Mouse (Mus musculus) CD4-positive, CD25-positive, alpha-beta regulatory T cell, adult 2 months (primary cell): ENCODE measurements around the gene Gpr3.

Source experiments
- DNase-seq: peaks from one replicate; pipeline ENCODE4 v3.0.0-alpha.2; 2012; ENCODE audit warnings: low read depth, low spot score

The Gpr3 gene

DNA sequence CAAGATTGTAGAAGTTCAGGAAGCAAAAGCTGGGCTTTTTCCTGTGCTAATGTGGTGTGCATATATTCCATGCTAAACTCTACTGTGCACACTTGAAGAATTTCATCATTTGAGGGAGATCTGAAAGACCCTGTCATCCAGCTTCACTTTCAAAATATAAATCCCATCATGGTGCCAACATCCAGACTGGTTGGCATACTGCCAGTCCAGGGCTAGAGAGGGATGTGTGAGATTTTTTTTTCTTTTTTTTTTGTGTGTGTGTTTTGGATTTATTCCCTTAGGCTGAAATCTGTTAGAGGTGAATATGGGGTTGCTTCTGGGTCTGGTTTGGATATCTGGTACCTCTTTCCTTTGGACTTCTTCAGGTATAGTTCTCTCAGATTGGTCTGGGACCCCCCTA, 41.7 kb downstream of the Gpr3 start:
- no peak for DNase-seq

DNA sequence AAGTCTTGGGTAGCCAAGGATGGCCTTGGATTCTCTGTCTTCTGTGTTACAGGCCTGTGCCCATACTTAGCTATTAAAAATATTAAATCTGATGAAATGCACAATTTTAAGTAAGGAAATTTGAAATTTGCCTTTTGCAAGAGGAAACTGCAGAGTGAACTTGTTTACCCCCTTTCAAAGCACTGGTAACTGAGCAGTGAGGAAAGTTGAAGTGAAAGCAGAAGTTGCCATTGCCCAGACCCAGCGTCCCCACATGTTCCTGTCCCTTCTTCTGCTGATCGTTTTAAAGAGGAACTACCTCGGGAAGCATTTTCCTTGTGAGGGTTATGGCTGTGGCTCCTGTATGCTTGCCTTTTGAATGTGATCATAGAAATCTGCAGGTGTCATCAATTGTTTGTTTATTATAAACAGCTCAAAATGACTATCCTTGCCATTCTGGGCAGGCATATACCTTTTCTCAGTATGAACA, 42.2 kb downstream of the Gpr3 start:
- DNase-seq, result peak; percentile 45

DNA sequence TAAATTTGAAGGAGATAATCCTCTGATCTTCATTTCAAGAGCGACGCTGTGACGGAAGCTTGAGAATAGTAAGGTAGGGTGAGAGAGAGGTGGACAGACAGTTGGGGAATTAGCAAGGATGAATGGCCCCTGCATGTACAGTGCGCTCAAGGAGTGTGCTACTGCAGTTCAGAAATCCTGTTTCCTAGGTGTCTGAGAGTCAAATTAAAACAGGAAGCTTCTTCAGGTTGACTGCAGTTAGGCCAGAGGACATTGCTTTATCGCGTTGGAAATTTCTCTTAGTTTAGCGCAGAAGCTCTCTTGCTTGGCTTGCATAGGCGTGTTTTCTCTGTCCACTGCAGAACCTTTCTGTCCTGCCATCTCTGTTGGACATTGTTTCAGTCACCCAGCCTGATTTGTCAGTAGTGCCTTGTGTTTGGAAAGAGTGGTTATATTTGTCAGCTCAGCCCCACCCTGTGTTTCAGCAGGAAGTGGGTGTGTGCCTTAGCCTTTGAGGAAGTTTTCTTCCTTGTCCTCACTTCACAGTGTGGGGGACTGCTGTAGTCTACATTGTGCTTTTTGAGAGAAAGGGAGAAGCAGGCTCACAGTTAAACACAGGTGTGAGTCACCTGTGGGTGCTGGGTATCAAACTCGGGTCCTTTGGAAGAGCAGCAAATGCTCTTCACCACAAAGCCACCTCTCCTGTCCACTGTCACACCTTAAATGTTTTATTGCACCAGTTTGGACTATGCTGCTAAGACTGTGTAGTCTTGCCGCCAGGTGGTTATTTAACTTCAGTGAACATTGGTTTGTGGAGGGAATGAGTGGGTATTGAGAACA, 42.9 kb downstream of the Gpr3 start:
- peak; percentile 64 for DNase-seq

DNA sequence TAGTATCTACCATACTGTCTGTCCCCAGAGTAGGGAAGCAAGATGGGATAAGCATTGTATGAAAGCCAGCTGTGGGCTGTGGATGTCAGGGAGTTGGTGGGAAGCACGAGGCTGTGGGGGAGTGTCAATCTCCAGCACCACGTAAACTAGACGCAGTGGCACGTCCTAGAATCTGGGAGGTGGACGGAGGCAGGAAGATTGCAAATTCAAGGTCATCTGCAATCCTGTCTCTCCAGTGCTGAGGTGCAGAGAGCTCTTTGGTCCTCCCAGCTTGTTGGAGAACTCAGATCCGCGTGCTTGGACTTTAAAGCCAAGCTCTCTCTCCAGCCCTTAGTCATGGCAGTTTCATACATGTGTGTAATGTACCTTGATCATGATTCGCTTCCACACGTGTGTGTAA, 45.6 kb downstream of the Gpr3 start:
- DNase-seq, result no peak

DNA sequence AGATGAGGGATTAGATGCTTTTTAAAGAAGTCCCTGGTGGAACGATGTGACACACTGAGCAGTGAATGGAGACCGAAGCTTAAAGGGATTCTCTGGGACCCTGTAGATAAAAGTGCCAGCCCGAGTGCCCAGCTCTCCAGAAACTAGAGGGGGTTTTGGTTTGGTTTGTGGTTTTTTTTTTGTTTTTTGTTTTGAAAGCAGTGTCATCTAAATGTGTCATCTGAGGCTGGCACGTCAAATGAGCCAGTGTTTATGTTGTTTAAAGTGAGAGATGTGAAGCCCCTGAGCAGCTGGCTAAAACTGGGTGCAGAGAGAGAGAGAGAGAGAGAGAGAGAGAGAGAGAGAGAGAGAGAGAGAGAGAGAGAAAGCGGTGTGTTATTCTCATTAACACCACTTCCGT, 50.1 kb downstream of the Gpr3 start:
- DNase-seq, result peak; percentile 63

DNA sequence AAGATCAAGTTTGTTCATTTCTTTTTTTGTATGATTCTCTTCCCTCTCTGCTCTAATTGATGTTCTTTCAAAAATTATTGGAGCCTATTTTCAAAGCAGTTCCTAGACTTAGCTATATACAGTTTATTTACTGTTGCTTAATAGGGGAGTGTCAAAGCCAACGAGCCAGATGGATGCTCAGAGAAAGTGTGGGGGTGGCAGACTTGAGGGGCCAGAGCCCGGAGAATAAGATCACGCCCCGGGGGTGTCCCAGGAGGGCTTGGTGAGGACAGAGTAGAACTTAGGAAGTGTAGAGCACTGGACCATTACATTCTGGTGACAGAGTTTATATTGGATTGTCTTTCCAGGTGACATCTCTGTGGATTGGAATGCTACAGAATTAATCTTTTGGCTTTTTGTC, 51.5 kb downstream of the Gpr3 start:
- no peak for DNase-seq

DNA sequence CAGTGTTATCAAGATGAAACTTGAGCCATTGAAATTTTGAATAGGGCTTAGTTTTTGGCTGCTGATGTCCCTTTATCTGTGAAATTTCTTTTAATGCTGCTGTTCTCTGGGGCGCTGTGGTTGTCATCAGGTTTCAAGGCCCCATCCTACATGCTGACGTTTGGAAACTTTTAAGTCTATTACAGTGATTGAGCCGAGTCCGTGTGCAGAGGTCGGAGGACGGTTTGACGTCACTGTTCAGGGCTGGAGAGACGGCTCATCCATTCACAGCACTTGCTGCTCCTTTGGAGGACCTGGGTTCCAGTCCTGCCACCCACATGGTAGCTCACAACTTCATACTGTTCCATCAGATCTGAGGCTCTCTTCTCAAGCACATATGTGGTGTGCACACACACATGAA, 52.1 kb downstream of the Gpr3 start:
- DNase-seq, result no peak

DNA sequence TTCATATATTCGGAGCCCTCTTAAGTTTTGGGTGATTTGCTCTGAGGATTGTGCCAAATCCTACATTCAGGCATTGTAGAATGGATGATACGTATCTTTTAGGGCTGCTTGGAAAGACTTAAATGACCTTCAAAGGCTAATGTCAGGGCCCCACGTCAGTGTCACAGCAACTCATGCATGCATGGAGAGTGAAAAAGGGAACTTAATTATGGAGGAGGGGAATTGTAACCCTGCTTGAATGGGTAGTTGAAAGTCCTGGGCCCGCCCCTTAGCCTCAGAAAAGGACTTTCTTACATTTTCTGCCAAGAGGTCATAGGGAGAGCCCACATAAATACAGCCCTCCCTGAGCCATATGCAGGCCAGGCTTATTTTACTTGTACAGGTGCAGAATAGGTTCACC, 52.7 kb downstream of the Gpr3 start:
- no peak for DNase-seq
